Mouse (Mus musculus) urinary bladder, postnatal 14 days (tissue): ENCODE data around the gene Olfr61.
"Not testable (repeated sequence)": the region's sequence is repeated elsewhere in the genome, so short reads cannot be mapped to it uniquely, and the experiment has no call there.

Source experiments
- DNase-seq: peaks from one replicate; pipeline ENCODE4 v3.0.0; 2021; ENCODE audit warnings: low spot score

Gene Olfr61

DNA sequence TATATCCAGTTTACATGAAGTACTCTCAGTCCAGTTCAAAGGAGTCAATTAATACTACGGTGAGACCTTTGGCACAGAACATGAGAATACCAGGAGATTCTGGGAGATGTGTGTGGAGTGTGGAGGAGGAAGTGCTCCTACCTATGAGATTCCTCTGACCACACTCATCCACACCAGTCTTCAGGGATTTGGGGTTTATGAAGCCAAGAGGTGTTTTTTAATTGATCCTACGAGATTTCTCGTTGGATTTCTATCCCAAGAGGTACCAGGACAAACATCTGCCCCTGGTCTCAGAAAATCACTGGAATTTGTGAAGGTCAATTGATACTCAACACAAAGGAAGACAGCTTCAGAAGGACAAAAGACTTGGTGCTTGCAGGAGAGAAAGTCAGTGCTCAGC lies at the start of gene Olfr61:
Gene Olfr61 (plus strand): TSS at position 301 of the 400 bp plus-strand sequence.
- DNase-seq = not testable (repeated sequence)

DNA sequence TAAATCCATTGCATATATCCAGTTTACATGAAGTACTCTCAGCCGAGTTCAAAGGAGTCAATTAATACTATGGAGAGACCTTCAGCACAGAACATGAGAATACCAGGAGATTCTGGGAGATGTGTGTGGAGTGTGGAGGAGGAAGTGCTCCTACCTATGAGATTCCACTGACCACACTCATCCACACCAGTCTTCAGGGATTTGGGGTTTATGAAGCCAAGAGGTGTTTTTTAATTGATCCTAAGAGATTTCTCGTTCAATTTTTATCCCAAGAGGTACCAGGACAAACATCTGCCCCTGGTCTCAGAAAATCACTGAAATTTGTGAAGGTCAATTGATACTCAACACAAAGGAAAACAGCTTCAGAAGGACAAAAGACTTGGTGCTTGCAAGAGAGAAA lies 27.8 kb upstream of the Olfr61 start, which contains the start of gene Olfr46:
Gene Olfr46 (plus strand): TSS at position 301 of the 400 bp plus-strand sequence.
- DNase-seq = not testable (repeated sequence)

GRCm38 (mm10) chr7:140630559-140630958 lies 1.8 kb downstream of the Olfr61 start:
- DNase-seq = no peak

GRCm38 (mm10) chr7:140646152-140646551 lies 17.4 kb downstream of the Olfr61 start, which contains the start of gene Olfr53:
Gene Olfr53, plus strand, starts transcription at chr7:140646452.
- DNase-seq = no peak

GRCm38 (mm10) chr7:140659630-140660029 lies 30.9 kb downstream of the Olfr61 start, which contains the start of gene Olfr539:
Gene Olfr539, plus strand, starts transcription at chr7:140659930.
- DNase-seq = no peak

- not testable (repeated sequence) for DNase-seq
These were observed 41.9 kb downstream of the Olfr61 start for GRCm38 (mm10) chr7:140670693-140671092.

DNA sequence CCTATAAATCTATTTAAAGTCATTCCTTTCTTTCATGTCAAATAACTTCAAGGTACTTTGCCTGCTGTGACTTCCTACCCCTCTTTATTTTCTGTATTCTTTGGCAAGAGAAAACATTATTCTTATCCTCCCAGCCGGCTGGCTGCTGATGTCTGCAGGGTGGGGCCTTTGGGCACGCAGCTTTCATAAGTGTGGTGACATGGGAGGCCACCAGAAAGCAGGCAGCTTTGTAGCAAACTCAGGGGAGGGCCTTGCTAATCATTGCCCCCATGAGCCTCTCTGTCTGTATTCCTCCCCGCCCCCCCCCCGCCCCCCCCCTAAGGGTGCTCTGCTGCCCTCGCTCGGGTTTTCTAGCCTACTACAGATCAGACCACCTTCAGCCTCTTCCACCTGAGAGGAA lies 47.1 kb downstream of the Olfr61 start:
- DNase-seq = no peak

GRCm38 (mm10) chr7:140679591-140679990 lies 50.8 kb downstream of the Olfr61 start:
- DNase-seq = not testable (repeated sequence)

GRCm38 (mm10) chr7:140681651-140682050 lies 52.9 kb downstream of the Olfr61 start, which contains the start of gene Olfr45:
Gene Olfr45, plus strand, starts transcription at chr7:140681951.
- no peak for DNase-seq
